Mouse (Mus musculus) midbrain, embryonic 11.5 days (tissue): ENCODE results near the gene Coro1a. TPM values are rescaled to one million over a fixed set of nuclear protein-coding genes. Genes with fewer than 3 reads are reported as not detected.

Experiments
- ATAC-seq: fragments of 200-750 bp; cut with Nextera tagmentation; 2 replicates; pipeline ENCODE4 v1.8.0; 2017; ENCODE audit warnings: moderate TSS enrichment, moderate library complexity; ENCODE audit not compliant: low FRiP score
- DNase-seq: peaks from one replicate; pipeline ENCODE4 v3.0.0; 2015; ENCODE audit warnings: low spot score; ENCODE audit errors: missing footprints
- H3K27ac ChIP-seq: fragments of 300-500 bp; sonication (generic); 2 replicates; pipeline ENCODE4 v1.5.1; 2014; ENCODE audit warnings: low read depth, low read length
- H3K27me3 ChIP-seq: fragments of 300-500 bp; sonication (generic); 2 replicates; pipeline ENCODE4 v1.6.1; 2014; ENCODE audit warnings: mild to moderate bottlenecking, low read length, moderate library complexity, mixed read lengths; ENCODE audit not compliant: control insufficient read depth, insufficient read depth
- H3K36me3 ChIP-seq: fragments of 300-500 bp; sonication (generic); 2 replicates; pipeline ENCODE4 v1.6.1; 2014; ENCODE audit warnings: mild to moderate bottlenecking, low read length, moderate library complexity, mixed read lengths; ENCODE audit not compliant: control insufficient read depth, insufficient read depth
- H3K4me1 ChIP-seq: fragments of 300-500 bp; sonication (generic); 2 replicates; pipeline ENCODE4 v1.6.1; 2014; ENCODE audit warnings: low read length; ENCODE audit not compliant: control insufficient read depth, insufficient read depth
- H3K4me2 ChIP-seq: fragments of 300-500 bp; sonication (generic); 2 replicates; pipeline ENCODE4 v1.6.1; 2014; ENCODE audit warnings: mild to moderate bottlenecking, moderate library complexity
- H3K4me3 ChIP-seq: fragments of 300-500 bp; sonication (generic); 2 replicates; pipeline ENCODE4 v1.5.1; 2014; ENCODE audit warnings: low read depth, low read length
- H3K9ac ChIP-seq: fragments of 300-500 bp; sonication (generic); 2 replicates; pipeline ENCODE4 v1.6.1; 2014; ENCODE audit warnings: low read length
- H3K9me3 ChIP-seq: fragments of 300-500 bp; sonication (generic); 2 replicates; pipeline ENCODE4 v1.6.1; 2016; ENCODE audit warnings: low read length; ENCODE audit not compliant: control insufficient read depth
- WGBS: fragments of 180-500 bp; shearing (Covaris S2); extraction: QIAGEN DNeasy Blood & Tissue Kit; methylation state at CpG from one replicate; pipeline ENCODE4 v1.1.7; 2014; 5-methylcytosine and 5-hydroxymethylcytosine counted together
- polyA plus RNA-seq: library from polyadenylated mRNA; unstranded; fragments of >200 nt; fragmentation: Nextera tagmentation; extraction: Ambion mirVana; gene quantifications from 2 replicates; pipeline ENCODE4 v1.2.1, GENCODE M21; 2014

Gene Coro1a
- polyA plus RNA-seq = 46.2 TPM in 2 replicates

- 90% methylated on average over 19 of the region's 19 CpGs for WGBS
- Histone ChIP-seq H3K36me3 (no peaks in the 10 kb centered on the region), H3K4me2 (no peak within 1 kb of the TSS), H3K9me3 (no peaks in the 10 kb centered on the region), H3K4me1 (0 out of 2 replicates have a peak, but pooled peaks cover 6% of the 10 kb centered on the region), H3K4me3 (no peak within 1 kb of the TSS), H3K9ac (no peak within 1 kb of the TSS), H3K27me3 (peaks cover 11% of the 10 kb centered on the region), H3K27ac (no peak within 1 kb of the TSS)
- no peak for ATAC-seq
- no peak for DNase-seq
Measured at GRCm38 (mm10) chr7:126707442-126708174, at the start of gene Coro1a. Coro1a (minus strand) TSS chr7:126707787.

- WGBS = 1% methylated on average over 9 of the region's 9 CpGs
- ATAC-seq = peak; percentile 54
- Histone ChIP-seq H3K4me1 (peaks cover 5% of the 10 kb centered on the region), H3K4me3 (no peak overlapping the region), H3K27ac (no peak overlapping the region), H3K36me3 (no peaks in the 10 kb centered on the region), H3K9ac (peak overlapping the region; percentile 41), H3K9me3 (no peaks in the 10 kb centered on the region), H3K4me2 (no peak overlapping the region), H3K27me3 (no peaks in the 10 kb centered on the region)
- peak; percentile 99 for DNase-seq
Measured at GRCm38 (mm10) chr7:126754866-126755265, 47.3 kb upstream of the Coro1a start.

- H3K4me3 ChIP-seq = no peak overlapping the region
- H3K27me3 ChIP-seq = no peaks in the 10 kb centered on the region
- no peak overlapping the region for H3K4me2 ChIP-seq
- no peaks in the 10 kb centered on the region for H3K4me1 ChIP-seq
- no peak for DNase-seq
- H3K27ac ChIP-seq = no peak overlapping the region
- no peaks in the 10 kb centered on the region for H3K9me3 ChIP-seq
- ATAC-seq = no peak
- WGBS = 97% methylated on average over 17 of the region's 17 CpGs
- no peaks in the 10 kb centered on the region for H3K36me3 ChIP-seq
- no peak overlapping the region for H3K9ac ChIP-seq
Measured at GRCm38 (mm10) chr7:126749582-126750343, 42.2 kb upstream of the Coro1a start.

GRCm38 (mm10) chr7:126748824-126749223, 41.2 kb upstream of the Coro1a start:
- WGBS = 73% methylated on average over 7 of the region's 7 CpGs
- H3K9me3 ChIP-seq = no peaks in the 10 kb centered on the region
- no peak overlapping the region for H3K9ac ChIP-seq

GRCm38 (mm10) chr7:126746798-126747197, 39.2 kb upstream of the Coro1a start:
- H3K9ac ChIP-seq = no peak overlapping the region
- no peaks in the 10 kb centered on the region for H3K9me3 ChIP-seq
- no peak overlapping the region for H3K4me3 ChIP-seq
- H3K4me2 ChIP-seq = no peak overlapping the region
- no peak for ATAC-seq
- no peaks in the 10 kb centered on the region for H3K4me1 ChIP-seq
- H3K27ac ChIP-seq = no peak overlapping the region
- no peaks in the 10 kb centered on the region for H3K36me3 ChIP-seq
- H3K27me3 ChIP-seq = no peaks in the 10 kb centered on the region
- DNase-seq = no peak
- WGBS = 43% methylated on average over 6 of the region's 6 CpGs

More at GRCm38 (mm10) chr7:126748824-126749223, 41.2 kb upstream of the Coro1a start:
- no peak overlapping the region for H3K27ac ChIP-seq
- no peaks in the 10 kb centered on the region for H3K27me3 ChIP-seq
- no peak overlapping the region for H3K4me2 ChIP-seq
- H3K4me3 ChIP-seq = no peak overlapping the region
- ATAC-seq = no peak
- H3K36me3 ChIP-seq = no peaks in the 10 kb centered on the region
- no peaks in the 10 kb centered on the region for H3K4me1 ChIP-seq
- DNase-seq = no peak

- 92% methylated on average over 12 of the region's 12 CpGs for WGBS
- Histone ChIP-seq H3K4me3 (no peak overlapping the region), H3K27me3 (no peaks in the 10 kb centered on the region), H3K4me2 (no peak overlapping the region), H3K9ac (no peak overlapping the region), H3K9me3 (no peaks in the 10 kb centered on the region), H3K36me3 (no peaks in the 10 kb centered on the region), H3K4me1 (no peaks in the 10 kb centered on the region), H3K27ac (no peak overlapping the region)
- ATAC-seq = no peak
- DNase-seq = no peak
Measured at GRCm38 (mm10) chr7:126746066-126746465, 38.5 kb upstream of the Coro1a start.

GRCm38 (mm10) chr7:126741964-126742482, 34.4 kb upstream of the Coro1a start:
- H3K9me3 ChIP-seq = no peaks in the 10 kb centered on the region
- no peak overlapping the region for H3K4me2 ChIP-seq
- WGBS = 90% methylated on average over 13 of the region's 13 CpGs
- H3K4me3 ChIP-seq = no peak overlapping the region
- no peaks in the 10 kb centered on the region for H3K4me1 ChIP-seq
- H3K27ac ChIP-seq = no peak overlapping the region
- no peak for ATAC-seq
- H3K9ac ChIP-seq = no peak overlapping the region
- no peaks in the 10 kb centered on the region for H3K27me3 ChIP-seq
- DNase-seq = no peak
- no peaks in the 10 kb centered on the region for H3K36me3 ChIP-seq

- no peaks in the 10 kb centered on the region for H3K4me1 ChIP-seq
- H3K36me3 ChIP-seq = no peaks in the 10 kb centered on the region
- WGBS = 89% methylated on average over 5 of the region's 5 CpGs
- no peaks in the 10 kb centered on the region for H3K9me3 ChIP-seq
- no peak for DNase-seq
- no peaks in the 10 kb centered on the region for H3K27me3 ChIP-seq
- no peak overlapping the region for H3K27ac ChIP-seq
- H3K4me3 ChIP-seq = no peak overlapping the region
- no peak overlapping the region for H3K9ac ChIP-seq
- H3K4me2 ChIP-seq = no peak overlapping the region
- no peak for ATAC-seq
Measured at GRCm38 (mm10) chr7:126741452-126741851, 33.9 kb upstream of the Coro1a start.

- Histone ChIP-seq H3K4me2 (no peak overlapping the region), H3K9ac (no peak overlapping the region), H3K36me3 (no peaks in the 10 kb centered on the region), H3K9me3 (no peaks in the 10 kb centered on the region), H3K4me1 (no peaks in the 10 kb centered on the region), H3K27ac (no peak overlapping the region), H3K27me3 (no peaks in the 10 kb centered on the region), H3K4me3 (no peak overlapping the region)
- WGBS = 85% methylated on average over 5 of the region's 5 CpGs
- ATAC-seq (no peak), DNase-seq (no peak)
Measured at GRCm38 (mm10) chr7:126740977-126741376, 33.4 kb upstream of the Coro1a start.
